Mouse (Mus musculus) v-Abl transformed pro-B cells (cell line): Measurements from ENCODE around the gene Fcnb.

Experiments used
- in situ Hi-C, 2 experiments: fragments of 400-800 bp; cut with MboI; formaldehyde crosslinking; loops; one replicate each; pipeline ENCODE4 v1.15.1; 2025; ENCODE audit not compliant: unreplicated experiment in 2 of 2

Gene Fcnb

DNA sequence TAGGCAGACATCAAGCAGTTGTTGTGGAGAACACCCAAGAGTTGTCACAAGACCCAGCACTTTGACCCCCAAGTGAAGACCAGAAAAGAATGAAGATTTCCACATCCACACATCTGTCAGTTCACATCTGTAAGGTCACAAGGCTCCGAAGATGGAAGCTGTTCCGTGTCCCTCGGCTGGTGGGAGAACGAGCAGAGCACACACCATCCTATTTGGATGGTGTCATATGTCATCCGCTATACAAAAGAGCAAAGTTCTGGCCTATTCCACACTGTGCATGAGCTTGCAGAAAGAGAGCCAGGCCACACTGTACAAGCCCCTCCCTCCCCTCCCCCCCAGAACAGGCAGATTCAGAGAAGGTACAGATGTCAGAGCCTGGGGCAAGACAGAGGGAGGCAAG, 4.4 kb upstream of the Fcnb start:
- in situ Hi-C loops, result no loop called here

- in situ Hi-C loops, result no loop called here
Observed at GRCm38 (mm10) chr2:28086112-28086511, 1.4 kb upstream of the Fcnb start.

GRCm38 (mm10) chr2:28075616-28076187, 9.0 kb downstream of the Fcnb start:
- in situ Hi-C loops, result no loop called here

GRCm38 (mm10) chr2:28068537-28068878, 16.2 kb downstream of the Fcnb start:
- in situ Hi-C loops, result no loop called here

DNA sequence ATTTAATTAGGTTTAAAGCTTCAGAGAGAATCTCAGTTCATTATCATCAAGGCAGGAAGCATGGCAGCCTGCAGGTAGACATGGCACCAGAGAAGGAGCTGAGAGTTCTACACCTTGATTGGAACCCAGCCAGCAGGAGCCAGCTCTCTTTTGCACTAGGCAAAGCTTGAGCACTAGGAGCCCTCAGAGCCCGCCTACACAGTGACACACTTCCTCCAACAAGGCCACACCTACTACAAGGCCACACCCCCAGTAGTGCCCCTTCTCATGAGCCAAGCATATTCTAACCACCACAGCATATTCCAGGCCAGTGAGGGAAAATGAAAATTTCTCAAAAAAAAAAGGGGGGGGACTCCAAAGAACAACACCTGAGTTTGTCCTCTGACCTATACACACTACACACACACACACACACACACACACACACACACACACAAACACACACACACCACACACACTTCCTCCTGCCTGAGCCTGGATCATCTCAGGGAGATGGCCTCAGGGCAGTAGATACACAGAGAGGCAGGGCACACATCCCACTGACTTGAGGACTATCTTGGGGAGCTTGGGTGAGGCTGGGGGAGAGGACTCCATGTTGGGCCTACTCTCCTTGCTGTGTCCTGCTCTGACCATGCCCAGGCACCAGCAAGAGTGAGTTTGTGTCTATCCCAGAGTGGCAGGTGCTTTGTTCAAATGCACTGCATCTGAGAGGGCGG, 16.7 kb downstream of the Fcnb start:
- in situ Hi-C loops, result no loop called here

- in situ Hi-C loops, result no loop called here
Observed at GRCm38 (mm10) chr2:28067175-28067574, 17.5 kb downstream of the Fcnb start.

GRCm38 (mm10) chr2:28066686-28067085, 18.0 kb downstream of the Fcnb start:
- in situ Hi-C loops, result no loop called here

- in situ Hi-C loops, result no loop called here
Observed at GRCm38 (mm10) chr2:28065081-28065651, 19.5 kb downstream of the Fcnb start.

GRCm38 (mm10) chr2:28064339-28065080, 20.2 kb downstream of the Fcnb start:
- in situ Hi-C loops, result no loop called here

GRCm38 (mm10) chr2:28063711-28064338, 20.9 kb downstream of the Fcnb start:
- in situ Hi-C loops, result no loop called here

DNA sequence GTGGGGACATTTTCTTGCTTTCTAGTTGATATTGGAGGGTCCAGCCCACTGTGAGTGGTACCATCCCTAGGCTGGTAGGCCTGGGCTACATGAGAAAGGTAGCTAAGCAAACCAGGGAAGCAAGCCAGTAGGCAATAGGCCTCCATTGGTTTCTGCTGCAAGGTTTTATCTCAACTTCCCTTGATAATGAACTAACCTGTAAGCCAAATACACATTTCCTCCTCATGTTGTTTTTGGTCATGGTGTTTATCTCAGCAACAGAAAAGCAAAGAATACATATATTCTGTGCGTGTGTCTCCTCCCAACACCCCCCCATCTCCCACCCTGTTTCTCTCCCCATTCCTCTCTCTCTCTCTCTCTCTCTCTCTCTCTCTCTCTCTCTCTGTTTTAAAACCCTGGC, 24.8 kb downstream of the Fcnb start:
- in situ Hi-C loops, result no loop called here

DNA sequence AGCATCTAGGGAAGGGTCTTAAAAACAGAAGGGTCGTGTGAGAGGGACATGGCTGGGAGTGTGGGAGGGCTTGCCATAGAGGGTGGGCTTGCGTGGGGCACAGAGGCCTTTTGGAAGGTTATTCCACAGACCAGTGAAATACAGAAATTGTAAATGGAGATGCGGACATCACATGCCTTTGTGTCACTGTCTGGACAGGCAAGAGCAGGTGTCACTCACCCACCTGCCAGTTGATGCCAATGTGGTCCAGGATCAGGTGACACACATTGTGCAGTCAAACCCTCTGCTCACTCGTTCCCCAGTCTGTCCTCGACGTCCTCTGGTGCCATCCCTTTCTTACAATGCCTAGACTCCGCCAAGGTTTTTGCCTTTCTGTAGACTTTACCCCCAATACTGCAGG, 37.6 kb downstream of the Fcnb start:
- in situ Hi-C loops, result no loop called here

DNA sequence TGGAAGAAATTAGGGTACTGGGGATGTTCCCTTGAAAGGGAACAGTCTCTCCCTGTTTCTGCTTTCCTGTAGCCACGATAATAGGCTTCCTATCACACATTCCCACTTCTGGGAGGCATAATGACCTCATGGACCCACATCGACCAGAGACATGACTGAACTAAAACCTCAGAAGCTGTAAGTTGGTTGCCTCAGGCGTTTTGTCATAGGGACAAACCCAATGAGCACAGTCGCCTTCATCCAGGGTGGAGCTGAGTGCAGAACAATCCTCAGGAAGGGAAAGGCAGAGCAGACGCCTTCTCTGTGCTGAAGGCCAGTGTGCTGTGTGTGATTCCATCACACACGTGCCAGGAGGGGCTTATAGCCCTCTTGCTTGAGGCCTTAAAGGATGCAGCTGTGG, 38.4 kb downstream of the Fcnb start:
- in situ Hi-C loops, result no loop called here

- in situ Hi-C loops, result no loop called here
Observed at GRCm38 (mm10) chr2:28044920-28045598, 39.6 kb downstream of the Fcnb start.

GRCm38 (mm10) chr2:28040466-28040865, 44.2 kb downstream of the Fcnb start:
- in situ Hi-C loops, result no loop called here

- in situ Hi-C loops, result no loop called here
Observed at GRCm38 (mm10) chr2:28039647-28040325, 44.9 kb downstream of the Fcnb start.

- in situ Hi-C loops, result no loop called here
Observed at GRCm38 (mm10) chr2:28038391-28039096, 46.1 kb downstream of the Fcnb start.

GRCm38 (mm10) chr2:28037505-28038390, 46.9 kb downstream of the Fcnb start:
- in situ Hi-C loops, result no loop called here
